Mouse (Mus musculus) stomach, embryonic 16.5 days (tissue): ENCODE data around the gene Itgae. TPM values are rescaled to one million over a fixed set of nuclear protein-coding genes. Genes with fewer than 3 reads are reported as not detected.

ENCODE experiments used
- ATAC-seq: fragments of 200-750 bp; cut with Nextera tagmentation; 2 replicates; pipeline ENCODE4 v1.8.0; 2017; ENCODE audit warnings: moderate number of reproducible peaks, moderate TSS enrichment; ENCODE audit not compliant: insufficient read depth, low FRiP score
- H3K27ac ChIP-seq: fragments of 300-500 bp; sonication (generic); 2 replicates; pipeline ENCODE4 v1.5.1; 2014; ENCODE audit warnings: low read length
- H3K27me3 ChIP-seq: fragments of 300-500 bp; sonication (generic); 2 replicates; pipeline ENCODE4 v1.6.1; 2014; ENCODE audit warnings: low read length, control low read depth, mixed read lengths; ENCODE audit not compliant: control insufficient read depth, insufficient read depth
- H3K36me3 ChIP-seq: fragments of 300-500 bp; sonication (generic); 2 replicates; pipeline ENCODE4 v1.6.1; 2014; ENCODE audit warnings: low read length; ENCODE audit not compliant: control insufficient read depth, insufficient read depth
- H3K4me1 ChIP-seq: fragments of 300-500 bp; sonication (generic); 2 replicates; pipeline ENCODE4 v1.6.1; 2014; ENCODE audit warnings: low read length, control low read depth, mixed read lengths; ENCODE audit not compliant: control insufficient read depth, insufficient read depth
- H3K4me2 ChIP-seq: fragments of 300-500 bp; sonication (generic); 2 replicates; pipeline ENCODE4 v1.6.1; 2014; ENCODE audit warnings: low read depth, low read length, mixed read lengths
- H3K4me3 ChIP-seq: fragments of 300-500 bp; sonication (generic); replicated peaks from 2 replicates; pipeline ENCODE4 v1.5.1; 2014; ENCODE audit warnings: mild to moderate bottlenecking, low read length
- H3K9ac ChIP-seq: fragments of 300-500 bp; sonication (generic); 2 replicates; pipeline ENCODE4 v1.6.1; 2014; ENCODE audit warnings: low read length
- H3K9me3 ChIP-seq: fragments of 300-500 bp; sonication (generic); replicated peaks from 2 replicates; pipeline ENCODE4 v1.6.1; 2016; ENCODE audit warnings: low read length, control low read depth; ENCODE audit not compliant: control insufficient read depth
- WGBS: fragments of 180-500 bp; shearing (Covaris S2); extraction: QIAGEN DNeasy Blood & Tissue Kit; methylation state at CpG from one replicate; pipeline ENCODE4 v1.1.7; 2014; 5-methylcytosine and 5-hydroxymethylcytosine counted together
- polyA plus RNA-seq: library from polyadenylated mRNA; unstranded; fragments of >200 nt; fragmentation: Nextera tagmentation; extraction: Ambion mirVana; gene quantifications from 2 replicates; pipeline ENCODE4 v1.2.1, GENCODE M21; 2015

The Itgae gene
- polyA plus RNA-seq, 1 experiment from 2014 or later = 0.36 TPM

DNA sequence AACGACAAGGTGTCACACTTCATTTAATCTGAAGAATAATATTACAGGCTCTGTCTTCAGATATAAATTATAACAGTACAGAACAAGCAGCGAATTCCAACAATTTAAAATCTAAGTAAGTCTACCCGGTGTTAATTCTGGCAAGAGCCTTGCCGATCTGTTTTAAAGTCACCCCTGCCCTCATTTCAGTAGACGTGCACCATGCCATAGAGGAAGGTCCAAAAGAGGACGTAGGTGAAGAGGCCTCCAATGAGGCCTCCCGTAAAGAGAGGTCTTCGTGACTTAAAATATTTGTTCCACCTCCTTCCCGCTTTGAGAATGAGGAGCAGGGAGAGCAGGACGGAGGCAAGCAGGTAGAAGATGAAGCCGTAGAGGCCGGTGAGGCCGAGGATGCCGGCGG, 85.8 kb downstream of the Itgae start:
- peak overlapping the region; percentile 86 for H3K27ac ChIP-seq
- peaks cover 39% of the 10 kb centered on the region for H3K4me1 ChIP-seq
- 1% methylated on average over 15 of the region's 15 CpGs for WGBS
- H3K9ac ChIP-seq = peak overlapping the region; percentile 91
- peak overlapping the region; percentile 93 for H3K4me2 ChIP-seq
- peak overlapping the region; percentile 99 for H3K4me3 ChIP-seq
- H3K36me3 ChIP-seq = peaks cover 8% of the 10 kb centered on the region; the same call in 1 of the 2 replicates
- no peaks in the 10 kb centered on the region for H3K27me3 ChIP-seq
- no peaks in the 10 kb centered on the region for H3K9me3 ChIP-seq
- no peak for ATAC-seq

DNA sequence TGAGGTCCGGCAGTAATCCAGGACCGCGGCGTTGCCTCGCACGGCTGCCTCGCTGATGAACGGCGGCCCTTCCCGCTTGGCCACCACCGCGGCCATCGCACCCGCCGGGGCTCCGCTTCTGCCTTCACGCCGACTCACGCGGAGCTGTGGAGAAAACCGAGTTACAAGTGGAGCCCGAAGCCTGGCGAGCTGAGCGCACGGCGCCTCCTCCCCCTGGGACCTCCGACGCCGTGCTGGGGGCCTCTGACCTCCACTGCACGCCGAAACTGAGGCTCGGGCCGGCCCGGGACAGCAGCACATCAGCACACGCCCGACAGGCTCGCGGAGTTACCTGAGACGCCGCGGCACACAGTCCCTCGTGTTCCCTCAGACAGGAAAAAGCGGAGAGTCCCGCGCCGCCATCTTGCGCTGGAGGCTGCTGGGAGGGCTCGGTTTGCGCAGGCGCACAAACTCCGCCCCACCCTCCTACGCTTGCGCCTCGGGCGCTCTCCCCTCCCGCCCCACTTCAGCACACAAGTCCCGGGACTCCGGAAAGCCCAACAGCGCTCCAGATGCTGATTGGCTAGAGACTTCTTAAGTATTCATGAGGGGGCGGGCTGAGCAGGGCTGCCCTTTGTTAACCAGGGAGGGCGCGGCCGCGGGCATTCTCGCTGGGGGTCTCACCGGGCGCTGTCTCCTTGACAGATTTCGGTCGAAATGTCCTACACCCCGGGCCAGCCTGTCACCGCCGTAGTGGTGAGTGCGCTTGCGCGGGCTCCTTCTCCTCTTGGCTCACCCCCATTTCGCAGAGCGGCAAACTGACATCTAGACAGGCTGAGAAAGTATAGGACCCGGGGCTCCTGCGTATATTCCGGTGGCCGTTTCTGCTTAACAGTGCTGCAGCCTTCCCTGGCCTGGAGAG, 86.5 kb downstream of the Itgae start, which contains the start of the genes Emc6 and Tax1bp3:
Gene Emc6, minus strand, starts transcription at position 430 of the 901 bp plus-strand sequence.
Gene Tax1bp3, plus strand, starts transcription at position 476 of the 901 bp plus-strand sequence.
- Histone ChIP-seq H3K36me3 (peaks cover 8% of the 10 kb centered on the region; the same call in 1 of the 2 replicates), H3K9me3 (no peaks in the 10 kb centered on the region), H3K27me3 (no peaks in the 10 kb centered on the region), H3K27ac (peak within 1 kb of the TSS; percentile 98), H3K4me1 (peaks cover 32% of the 10 kb centered on the region), H3K4me2 (peak within 1 kb of the TSS; percentile 93), H3K4me3 (peak within 1 kb of the TSS; percentile 99), H3K9ac (peak within 1 kb of the TSS; percentile 91)
- peak; percentile 97 for ATAC-seq
- under 1% methylated on average over 70 of the region's 81 CpGs for WGBS

- Histone ChIP-seq H3K9ac (peak overlapping the region; percentile 84), H3K4me2 (peak overlapping the region; percentile 64), H3K4me1 (peaks cover 26% of the 10 kb centered on the region), H3K9me3 (no peaks in the 10 kb centered on the region), H3K27me3 (no peaks in the 10 kb centered on the region), H3K27ac (peak overlapping the region; percentile 98), H3K36me3 (peaks cover 11% of the 10 kb centered on the region; the same call in 1 of the 2 replicates), H3K4me3 (peak overlapping the region; percentile 99)
- WGBS = 0% methylated on average over 28 of the region's 28 CpGs
- peak; percentile 89 for ATAC-seq
Observed at GRCm38 (mm10) chr11:73177509-73177875, 87.1 kb downstream of the Itgae start.

DNA sequence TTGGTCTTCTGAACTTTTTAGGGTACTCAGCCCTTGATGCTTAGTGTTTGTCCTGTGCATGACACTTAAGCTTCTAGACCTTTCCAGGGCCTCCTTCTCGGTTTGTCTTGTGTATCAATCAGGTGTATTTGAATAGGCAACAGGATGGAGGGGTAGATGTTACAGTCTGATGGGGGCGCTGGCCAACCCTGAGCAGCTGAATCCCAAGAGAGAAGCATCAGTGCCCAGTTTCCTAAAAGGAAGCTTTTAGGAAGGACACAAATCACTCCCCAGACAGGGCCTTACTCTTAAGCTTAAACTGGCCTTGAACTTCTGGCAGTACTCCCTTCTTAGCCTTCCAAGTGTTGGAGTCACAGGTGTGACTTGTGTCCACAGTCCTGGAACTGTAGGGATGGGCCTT, 87.5 kb downstream of the Itgae start:
- Histone ChIP-seq H3K9me3 (no peaks in the 10 kb centered on the region), H3K36me3 (peaks cover 11% of the 10 kb centered on the region; the same call in 1 of the 2 replicates), H3K27ac (peak overlapping the region; percentile 98), H3K4me1 (peaks cover 22% of the 10 kb centered on the region), H3K9ac (peak overlapping the region; percentile 84), H3K4me3 (peak overlapping the region; percentile 99), H3K27me3 (no peaks in the 10 kb centered on the region), H3K4me2 (peak overlapping the region; percentile 64)
- ATAC-seq = no peak
- WGBS = 4% methylated on average over 2 of the region's 2 CpGs

DNA sequence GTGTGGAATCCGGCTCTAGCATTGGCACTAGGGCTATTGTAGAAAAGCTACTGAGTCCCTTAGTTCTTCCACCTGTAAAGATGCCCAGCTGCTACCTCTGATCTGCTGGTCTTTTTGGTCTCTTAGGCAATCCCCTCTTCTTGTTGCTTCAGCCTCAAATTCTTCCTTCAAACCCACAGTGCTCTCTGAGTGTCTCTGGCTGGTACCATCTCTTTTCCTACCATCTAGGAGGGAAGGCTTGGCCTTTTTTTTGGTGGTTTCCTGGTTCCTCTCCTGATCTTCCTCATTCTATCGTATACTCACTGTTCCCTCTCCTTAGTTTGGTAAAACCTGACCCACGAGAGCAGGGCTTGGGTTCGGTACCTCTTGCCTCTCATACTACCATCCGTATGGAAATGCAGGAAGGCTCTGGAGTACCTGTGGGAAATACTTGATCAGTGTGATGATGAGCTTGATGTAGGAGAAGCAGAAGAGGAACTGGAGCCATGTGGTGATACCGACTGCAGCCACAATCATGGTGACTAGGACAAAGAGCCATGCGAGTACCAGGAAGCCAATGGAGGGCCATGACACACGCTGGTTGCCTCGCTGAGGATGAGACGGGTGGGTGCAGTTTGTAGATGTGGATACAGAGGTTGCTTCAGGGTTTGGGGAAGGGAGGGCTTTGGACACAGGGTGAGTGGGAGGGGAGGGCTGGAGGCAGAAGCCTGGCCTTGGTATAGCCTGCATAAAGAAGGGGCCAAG, 95.7 kb downstream of the Itgae start:
- Histone ChIP-seq H3K9me3 (no peaks in the 10 kb centered on the region), H3K27me3 (no peaks in the 10 kb centered on the region), H3K4me3 (no peak overlapping the region), H3K36me3 (peaks cover 3% of the 10 kb centered on the region; the same call in 1 of the 2 replicates), H3K27ac (no peak overlapping the region), H3K4me1 (no peaks in the 10 kb centered on the region), H3K4me2 (no peak overlapping the region), H3K9ac (no peak overlapping the region)
- 87% methylated on average over 10 of the region's 10 CpGs for WGBS
- no peak for ATAC-seq

DNA sequence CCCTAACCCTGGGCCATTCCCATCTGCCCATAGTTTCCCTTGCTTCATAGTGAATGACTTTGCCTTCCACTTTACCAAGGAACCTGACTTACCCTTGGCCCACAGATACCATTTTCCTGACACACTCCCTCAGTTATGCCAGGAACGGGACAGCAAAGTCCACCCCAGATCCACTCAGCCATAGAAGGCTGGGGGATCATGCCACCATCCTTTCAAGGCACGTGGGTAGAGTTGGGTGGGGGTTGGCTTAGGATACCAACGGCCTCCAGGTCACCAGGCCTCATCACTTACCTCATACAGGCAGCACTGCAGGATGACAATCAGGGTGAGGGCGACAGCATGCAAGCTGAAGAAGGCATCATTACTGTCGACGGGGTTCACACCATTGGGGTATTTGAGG, 96.8 kb downstream of the Itgae start:
- peaks cover 1% of the 10 kb centered on the region; the same call in 1 of the 2 replicates for H3K36me3 ChIP-seq
- WGBS = 88% methylated on average over 6 of the region's 6 CpGs
- no peak overlapping the region for H3K4me3 ChIP-seq
- H3K27ac ChIP-seq = no peak overlapping the region
- no peak overlapping the region for H3K4me2 ChIP-seq
- H3K9me3 ChIP-seq = no peaks in the 10 kb centered on the region
- H3K4me1 ChIP-seq = no peaks in the 10 kb centered on the region
- no peak for ATAC-seq
- H3K9ac ChIP-seq = no peak overlapping the region
- no peaks in the 10 kb centered on the region for H3K27me3 ChIP-seq

DNA sequence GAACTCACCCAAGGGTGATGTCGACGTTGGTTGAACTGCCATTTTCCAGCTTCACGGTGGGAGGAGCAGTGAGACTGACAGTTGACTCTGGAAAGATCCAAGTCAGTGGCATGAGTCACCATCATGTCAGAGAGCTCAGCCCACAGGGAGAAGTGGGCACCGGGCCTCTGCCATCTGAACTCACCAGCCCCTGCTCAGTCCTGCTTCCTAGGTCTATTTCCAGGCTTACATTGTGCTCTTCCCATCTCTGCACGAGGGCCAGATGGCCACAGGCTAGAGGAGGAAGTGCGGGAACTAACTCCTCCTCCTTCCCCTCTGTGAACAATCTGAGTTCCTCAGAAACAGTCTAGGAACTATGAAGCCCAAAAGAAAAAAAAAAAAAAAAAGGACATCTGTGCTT, 102.7 kb downstream of the Itgae start:
- Histone ChIP-seq H3K27ac (no peak overlapping the region), H3K9ac (no peak overlapping the region), H3K4me1 (no peaks in the 10 kb centered on the region), H3K36me3 (0 out of 2 replicates have a peak, but pooled peaks cover 3% of the 10 kb centered on the region), H3K27me3 (no peaks in the 10 kb centered on the region), H3K9me3 (no peaks in the 10 kb centered on the region), H3K4me3 (no peak overlapping the region), H3K4me2 (no peak overlapping the region)
- WGBS = 68% methylated on average over 6 of the region's 6 CpGs
- no peak for ATAC-seq

GRCm38 (mm10) chr11:73194444-73194843, 104.1 kb downstream of the Itgae start:
- H3K27me3 ChIP-seq = no peaks in the 10 kb centered on the region
- H3K9ac ChIP-seq = no peak overlapping the region
- H3K4me1 ChIP-seq = no peaks in the 10 kb centered on the region
- H3K4me2 ChIP-seq = no peak overlapping the region
- 72% methylated on average over 2 of the region's 2 CpGs for WGBS
- no peak for ATAC-seq
- H3K27ac ChIP-seq = no peak overlapping the region
- no peak overlapping the region for H3K4me3 ChIP-seq
- H3K36me3 ChIP-seq = 0 out of 2 replicates have a peak, but pooled peaks cover 3% of the 10 kb centered on the region
- no peaks in the 10 kb centered on the region for H3K9me3 ChIP-seq
